Mouse (Mus musculus): Measurements from ENCODE around the gene Wnt1.

DNA sequence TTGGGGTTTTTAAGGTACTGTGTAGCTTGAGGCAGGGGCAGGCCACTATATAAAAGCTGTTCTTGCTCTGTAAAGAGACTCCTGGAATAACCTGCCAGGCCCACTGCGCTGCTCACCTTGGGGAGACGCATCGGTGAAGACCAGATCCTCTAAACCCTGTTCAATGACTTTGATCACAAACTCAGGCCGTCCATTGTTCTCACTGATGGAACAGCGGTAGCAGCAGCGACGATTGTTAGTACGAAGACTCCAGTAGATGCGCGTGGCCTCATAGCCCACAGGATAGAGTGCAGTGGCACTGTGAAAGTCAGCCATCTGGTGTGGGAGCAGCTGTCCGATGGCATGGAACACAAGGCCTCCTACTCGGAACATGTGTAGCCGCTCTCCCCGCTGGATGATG is 49.5 kb downstream of the Wnt1 start:
- TF ChIP-seq CTCF (IDR thresholded peaks at IDR 0.05; ENCODE audit: low read depth) (no peak), EP300 (IDR thresholded peaks at IDR 0.05; ENCODE audit: low read depth) (no peak)

All from liver, postnatal 0 days (tissue).